In the genomic region with DNA sequence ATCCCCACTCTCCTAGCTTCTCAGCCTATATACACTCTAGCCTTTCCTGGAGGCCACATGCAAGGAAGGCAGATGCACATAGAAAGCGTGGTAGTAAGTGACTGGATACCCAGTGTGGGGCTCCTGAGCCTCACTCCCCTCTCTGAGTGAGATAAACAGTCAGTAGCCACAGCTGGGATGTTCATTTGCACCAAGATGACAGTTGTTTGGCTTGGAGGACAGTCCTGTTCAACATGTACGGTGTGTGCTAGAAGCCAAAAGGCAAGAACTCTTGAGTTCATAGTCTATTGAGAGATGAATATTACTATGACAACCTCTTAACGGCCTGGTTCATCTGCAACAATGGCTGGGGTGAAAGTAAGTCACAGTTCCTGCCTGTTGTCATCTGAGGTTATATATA, we compare ENCODE assay signal across 8 mouse cellular contexts. TPM values are rescaled to one million over a fixed set of nuclear protein-coding genes. Genes with fewer than 3 reads are reported as not detected.
A peak's percentile ranks its signal among the peaks of the same experiment; 100 is the strongest.
DNase-seq lines count a peak whose midpoint lies in the region; ATAC-seq lines count a peak whose summit lies in the region.

No protein-coding gene starts in this region.

- peak overlapping the region; percentile 89 for H3K4me2 ChIP-seq in embryonic facial prominence, embryonic 14.5 days (ENCODE audit: low read depth, low read length)
- H3K4me2 ChIP-seq in midbrain, embryonic 14.5 days (ENCODE audit: low read length), result peak overlapping the region; percentile 94

- no peak for DNase-seq in heart, embryonic 10.5 days (ENCODE audit: low spot score)
- DNase-seq in heart, postnatal 36 days, result no peak
- DNase-seq in embryonic facial prominence, embryonic 14.5 days (ENCODE audit: low spot score), result no peak
- peak; percentile 13 for DNase-seq in induced T-regulatory cell, adult 2 months (ENCODE audit: low read depth)
- no peak for DNase-seq in midbrain, embryonic 14.5 days
- DNase-seq in layer of hippocampus, postnatal 36 days, result no peak
- DNase-seq in kidney, postnatal 10 days, result no peak
- DNase-seq in cerebellum, adult 9-11 months, result no peak

- WGBS in heart, embryonic 10.5 days, result 70% methylated on average over 3 of the region's 3 CpGs
- WGBS in embryonic facial prominence, embryonic 14.5 days, result 70% methylated on average over 3 of the region's 3 CpGs
- WGBS in midbrain, embryonic 14.5 days, result 69% methylated on average over 3 of the region's 3 CpGs

- no peaks in the 10 kb centered on the region for H3K36me3 ChIP-seq in heart, embryonic 10.5 days
- H3K36me3 ChIP-seq in embryonic facial prominence, embryonic 14.5 days (ENCODE audit: control insufficient read depth, insufficient read depth, low read length), result no peaks in the 10 kb centered on the region
- no peaks in the 10 kb centered on the region for H3K36me3 ChIP-seq in midbrain, embryonic 14.5 days (ENCODE audit: control insufficient read depth, insufficient read depth, low read length)

- peak overlapping the region; percentile 98 for H3K4me3 ChIP-seq in heart, embryonic 10.5 days
- H3K4me3 ChIP-seq in embryonic facial prominence, embryonic 14.5 days (ENCODE audit: low read depth, low read length), result peak overlapping the region; percentile 66; the same call in 1 of the 2 replicates
- peak overlapping the region; percentile 77 for H3K4me3 ChIP-seq in midbrain, embryonic 14.5 days (replicated peaks; ENCODE audit: low read depth, low read length)

- H3K27ac ChIP-seq in heart, embryonic 10.5 days, result no peak overlapping the region
- no peak overlapping the region for H3K27ac ChIP-seq in embryonic facial prominence, embryonic 14.5 days (replicated peaks; ENCODE audit: low read depth, low read length)
- no peak overlapping the region for H3K27ac ChIP-seq in midbrain, embryonic 14.5 days (replicated peaks; ENCODE audit: low read depth, low read length)

- intact Hi-C loops in heart, postnatal 36 days (cut with DNase I), result loop anchor here (5.0 to 10.0 kb wide), 3 partner anchors 74 to 586 kb away; partner anchors contain the start of genes Ccng2 and Scarb2

- H3K9me3 ChIP-seq in heart, embryonic 10.5 days, result no peaks in the 10 kb centered on the region
- H3K9me3 ChIP-seq in embryonic facial prominence, embryonic 14.5 days (ENCODE audit: control insufficient read depth, low read length), result no peaks in the 10 kb centered on the region
- no peaks in the 10 kb centered on the region for H3K9me3 ChIP-seq in midbrain, embryonic 14.5 days (ENCODE audit: control insufficient read depth, low read length)

- H3K27me3 ChIP-seq in heart, embryonic 10.5 days (ENCODE audit: insufficient read depth, poor library complexity, severe bottlenecking), result no peaks in the 10 kb centered on the region
- H3K27me3 ChIP-seq in embryonic facial prominence, embryonic 14.5 days (replicated peaks; ENCODE audit: control insufficient read depth, insufficient read depth, low read length), result no peaks in the 10 kb centered on the region
- no peaks in the 10 kb centered on the region for H3K27me3 ChIP-seq in midbrain, embryonic 14.5 days (ENCODE audit: control insufficient read depth, insufficient read depth, low read length)

- no peak for ATAC-seq in embryonic facial prominence, embryonic 14.5 days (ENCODE audit: low read depth)
- no peak for ATAC-seq in midbrain, embryonic 14.5 days (ENCODE audit: low FRiP score, low TSS enrichment)

- no peak overlapping the region for H3K9ac ChIP-seq in embryonic facial prominence, embryonic 14.5 days (ENCODE audit: low read depth, low read length)
- no peak overlapping the region for H3K9ac ChIP-seq in midbrain, embryonic 14.5 days (replicated peaks; ENCODE audit: low read length)

- peaks cover 38% of the 10 kb centered on the region for H3K4me1 ChIP-seq in heart, embryonic 10.5 days
- peaks cover 24% of the 10 kb centered on the region for H3K4me1 ChIP-seq in embryonic facial prominence, embryonic 14.5 days (ENCODE audit: control insufficient read depth, insufficient read depth, low read length)
- peaks cover 29% of the 10 kb centered on the region for H3K4me1 ChIP-seq in midbrain, embryonic 14.5 days (ENCODE audit: control insufficient read depth, insufficient read depth, low read length)

RNA-seq across cellular contexts. Expression of gene Sept11, which starts 2.0 kb away (rescaled TPM):
- 129 and 153 TPM in 2 replicates for polyA plus RNA-seq in heart, embryonic 10.5 days (2016; fragmentation: Nextera tagmentation; extraction: Ambion mirVana)
- total RNA-seq in heart, postnatal 36 days (2021), result 10 to 100 TPM; 29.9 to 32.5 TPM
- 187 and 197 TPM in 2 replicates for polyA plus RNA-seq in embryonic facial prominence, embryonic 14.5 days (2014; fragmentation: Nextera tagmentation; extraction: Ambion mirVana)
- 103 and 171 TPM in 2 replicates for polyA plus RNA-seq in midbrain, embryonic 14.5 days (2014; fragmentation: Nextera tagmentation; extraction: Ambion mirVana)
- 100 to 1,000 TPM; 102 to 114 TPM for total RNA-seq in layer of hippocampus, postnatal 36 days (2021)

RNA-seq across cellular contexts. Expression of gene Sowahb, which starts 46.4 kb away (rescaled TPM):
- 0.73 and 1.2 TPM in 2 replicates for polyA plus RNA-seq in heart, embryonic 10.5 days (2016; fragmentation: Nextera tagmentation; extraction: Ambion mirVana)
- total RNA-seq in heart, postnatal 36 days (2021), result under 1 TPM in 1 of 2 experiments, not detected in 1; 0.08 TPM
- 0.50 and 0.76 TPM in 2 replicates for polyA plus RNA-seq in embryonic facial prominence, embryonic 14.5 days (2014; fragmentation: Nextera tagmentation; extraction: Ambion mirVana)
- polyA plus RNA-seq in midbrain, embryonic 14.5 days (2014; fragmentation: Nextera tagmentation; extraction: Ambion mirVana), result 0.09 TPM in 1 of 2 replicates, not detected in the other
- 1 to 10 TPM; 1.7 to 2.0 TPM for total RNA-seq in layer of hippocampus, postnatal 36 days (2021)
